Mouse (Mus musculus): ENCODE measurements around the gene Gm20388.

GRCm38 (mm10) chr8:123980239-123980638, 4069.6 kb downstream of the Gm20388 start:
- TF ChIP-seq CHD2 (IDR thresholded peaks at IDR 0.05; ENCODE audit: low read depth, low read length), result no peak
- no peak for TF ChIP-seq HCFC1 (IDR thresholded peaks at IDR 0.05; ENCODE audit: borderline replicate concordance, insufficient read depth, low read length)
